In the genomic region with DNA sequence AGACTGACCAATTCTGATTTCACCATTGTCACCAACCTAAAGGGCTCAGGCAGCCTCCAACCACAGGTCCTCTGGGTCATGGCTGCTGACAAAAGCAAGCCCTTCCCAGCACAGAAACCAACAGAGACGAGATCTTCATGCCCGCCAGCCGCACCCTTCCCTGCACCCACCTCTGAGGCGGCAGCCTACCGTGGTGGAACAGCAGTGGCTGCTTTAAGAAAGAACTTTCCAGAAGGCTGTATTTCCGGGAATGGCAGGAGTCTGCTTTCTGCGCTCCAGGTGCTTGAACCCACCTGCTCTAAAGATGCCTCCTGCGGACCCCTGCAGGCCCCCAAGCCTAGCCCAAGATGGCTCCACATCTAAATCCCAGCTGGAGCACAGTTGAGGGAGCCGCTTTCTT, we compare ENCODE assay signal across 20 mouse cellular contexts. TPM values are rescaled to one million over a fixed set of nuclear protein-coding genes. Genes with fewer than 3 reads are reported as not detected.
DNase-seq lines count a peak whose midpoint lies in the region; ATAC-seq and TF ChIP-seq lines count a peak whose summit lies in the region.
"Had no signal": no experiment of that assay in that cellular context is flagged by ENCODE, and none has a peak within 500 bp of the region (broad histone marks: within the 10 kb centered on the region; RNA-seq: fewer than 3 reads in every experiment).

No protein-coding gene starts in this region.

- no peaks in the 10 kb centered on the region for H3K36me3 ChIP-seq in kidney, adult 2 months (ENCODE audit: control insufficient read depth, insufficient read depth, low read length)
- H3K36me3 ChIP-seq in limb, embryonic 10.5 days, result no peaks in the 10 kb centered on the region
- H3K36me3 ChIP-seq in forebrain, postnatal 0 days (ENCODE audit: insufficient read depth), result no peaks in the 10 kb centered on the region

- no peak for ATAC-seq in forebrain, postnatal 0 days
- ATAC-seq: forebrain, embryonic 14.5 days; hindbrain, embryonic 16.5 days; Patski had no signal

- peak overlapping the region; percentile 97 for H3K27ac ChIP-seq in kidney, adult 2 months (ENCODE audit: insufficient read depth, low read depth, low read length)
- H3K27ac ChIP-seq in limb, embryonic 10.5 days, result peak overlapping the region; percentile 38; the same call in 1 of the 2 replicates
- H3K27ac ChIP-seq in forebrain, postnatal 0 days (ENCODE audit: low read depth, low read length), result no peak overlapping the region

- H3K4me3 ChIP-seq in kidney, adult 2 months (ENCODE audit: insufficient read depth, low read depth, low read length), result peak overlapping the region; percentile 53
- peak overlapping the region; percentile 3; the same call in 1 of the 2 replicates for H3K4me3 ChIP-seq in limb, embryonic 10.5 days
- no peak overlapping the region for H3K4me3 ChIP-seq in forebrain, postnatal 0 days (ENCODE audit: low read depth, low read length)

- no peak for TF ChIP-seq CTCF in kidney, adult 2 months (conservative IDR thresholded peaks at IDR 0.05; ENCODE audit: insufficient read depth, insufficient read length, low read depth, low read length)
- no peak for TF ChIP-seq CTCF in forebrain, postnatal 0 days (IDR thresholded peaks at IDR 0.05; ENCODE audit: low read depth)

- no peaks in the 10 kb centered on the region for H3K27me3 ChIP-seq in kidney, adult 2 months (replicated peaks; ENCODE audit: control insufficient read depth, insufficient read depth, low read length)
- 0 out of 2 replicates have a peak, but pooled peaks cover 8% of the 10 kb centered on the region for H3K27me3 ChIP-seq in limb, embryonic 10.5 days (ENCODE audit: low read depth, poor library complexity, severe bottlenecking)
- no peaks in the 10 kb centered on the region for H3K27me3 ChIP-seq in forebrain, postnatal 0 days (ENCODE audit: insufficient read depth, low read length)
- H3K27me3 ChIP-seq: Patski had no signal

- TF ChIP-seq POLR2A in kidney, adult 2 months (IDR thresholded peaks at IDR 0.05; ENCODE audit: low read depth, low read length), result no peak

- no peak overlapping the region for H3K4me2 ChIP-seq in forebrain, postnatal 0 days (ENCODE audit: low read depth)
- H3K4me2 ChIP-seq: heart, embryonic 11.5 days had no signal

- H3K4me1 ChIP-seq in kidney, adult 2 months (ENCODE audit: control insufficient read depth, insufficient read depth, low read length), result peaks cover 31% of the 10 kb centered on the region
- H3K4me1 ChIP-seq in limb, embryonic 10.5 days, result peaks cover 15% of the 10 kb centered on the region
- no peaks in the 10 kb centered on the region for H3K4me1 ChIP-seq in forebrain, postnatal 0 days (ENCODE audit: insufficient read depth)

- H3K9ac ChIP-seq in forebrain, postnatal 0 days, result no peak overlapping the region

- peak; percentile 22 for DNase-seq in kidney, adult 2 months
- DNase-seq in kidney, postnatal 25 days, result no peak
- peak; percentile 32 for DNase-seq in urinary bladder, postnatal 14 days (ENCODE audit: low spot score)
- DNase-seq in urinary bladder, postnatal 4 days (ENCODE audit: low spot score in 2 of 2), result no peak
- DNase-seq in limb, embryonic 10.5 days (ENCODE audit: low spot score), result no peak
- no peak for DNase-seq in adrenal gland, postnatal 14 days
- DNase-seq in forebrain, postnatal 0 days, result no peak
- DNase-seq in urinary bladder, postnatal 10 days (ENCODE audit: low spot score), result no peak
- DNase-seq: adrenal gland, adult 2 months; cerebellum, adult 9-10 months; embryo, embryonic 11 days; left cerebral cortex, postnatal 4 days; thymus, postnatal 4 days had no signal

- 49% methylated on average over 9 of the region's 9 CpGs for WGBS in kidney, adult 2 months
- WGBS in limb, embryonic 10.5 days, result 76% methylated on average over 9 of the region's 9 CpGs
- 81% methylated on average over 9 of the region's 9 CpGs for WGBS in forebrain, postnatal 0 days

- H3K9me3 ChIP-seq in limb, embryonic 10.5 days (replicated peaks), result no peaks in the 10 kb centered on the region
- no peaks in the 10 kb centered on the region for H3K9me3 ChIP-seq in forebrain, postnatal 0 days (ENCODE audit: low read length)

RNA-seq across cellular contexts. Expression of gene Ttll10, which starts 0.4 kb away (rescaled TPM):
- polyA plus RNA-seq in kidney, adult 2 months (2012; rRNA removed), result 20.7 and 27.5 TPM in 2 replicates
- 0.54 and 0.67 TPM in 2 replicates for polyA plus RNA-seq in limb, embryonic 10.5 days (2016; fragmentation: Nextera tagmentation; extraction: Ambion mirVana)
- total RNA-seq in adrenal gland, postnatal 14 days (2021), result 0.70 TPM in 1 of 2 replicates, not detected in the other
- not detected in 2 replicates for total RNA-seq in forebrain, postnatal 0 days (2014; rRNA removed)
- 0.06 TPM in 1 of 2 replicates, not detected in the other for polyA plus RNA-seq in forebrain, postnatal 0 days (2015; fragmentation: Nextera tagmentation; extraction: Ambion mirVana)
- total RNA-seq: gastrocnemius, adult 8-10 months; left cerebral cortex, postnatal 4 days had no signal
- polyA plus RNA-seq: forebrain, embryonic 14.5 days; hindbrain, embryonic 16.5 days; midbrain, embryonic 16.5 days; neural tube, embryonic 14.5 days had no signal

RNA-seq across cellular contexts. Expression of gene Tnfrsf18, which starts 32.9 kb away (rescaled TPM):
- 0.95 and 4.0 TPM in 2 replicates for polyA plus RNA-seq in kidney, adult 2 months (2012; rRNA removed)
- 1.2 and 1.5 TPM in 2 replicates for polyA plus RNA-seq in limb, embryonic 10.5 days (2016; fragmentation: Nextera tagmentation; extraction: Ambion mirVana)
- 2.4 TPM in 1 of 2 replicates, not detected in the other for total RNA-seq in adrenal gland, postnatal 14 days (2021)
- total RNA-seq in forebrain, postnatal 0 days (2014; rRNA removed), result 1.5 TPM in 1 of 2 replicates, not detected in the other
- polyA plus RNA-seq in forebrain, postnatal 0 days (2015; fragmentation: Nextera tagmentation; extraction: Ambion mirVana), result 0.67 and 1.2 TPM in 2 replicates
- total RNA-seq: gastrocnemius, adult 8-10 months; left cerebral cortex, postnatal 4 days had no signal

RNA-seq across cellular contexts. Expression of gene Tnfrsf4, which starts 45.2 kb away (rescaled TPM):
- 1.6 and 3.8 TPM in 2 replicates for polyA plus RNA-seq in kidney, adult 2 months (2012; rRNA removed)
- 0.60 and 0.61 TPM in 2 replicates for polyA plus RNA-seq in limb, embryonic 10.5 days (2016; fragmentation: Nextera tagmentation; extraction: Ambion mirVana)
- total RNA-seq in adrenal gland, postnatal 14 days (2021), result 0.56 and 3.4 TPM in 2 replicates
- total RNA-seq in forebrain, postnatal 0 days (2014; rRNA removed), result 0.48 and 1.3 TPM in 2 replicates
- 0.40 and 0.49 TPM in 2 replicates for polyA plus RNA-seq in forebrain, postnatal 0 days (2015; fragmentation: Nextera tagmentation; extraction: Ambion mirVana)
- polyA plus RNA-seq: hindbrain, embryonic 16.5 days; midbrain, embryonic 16.5 days had no signal

RNA-seq across cellular contexts. Expression of gene 9430015G10Rik, which starts 51.0 kb away (rescaled TPM):
- 8.7 and 11.7 TPM in 2 replicates for polyA plus RNA-seq in kidney, adult 2 months (2012; rRNA removed)
- polyA plus RNA-seq in limb, embryonic 10.5 days (2016; fragmentation: Nextera tagmentation; extraction: Ambion mirVana), result 76.0 and 78.5 TPM in 2 replicates
- total RNA-seq in adrenal gland, postnatal 14 days (2021), result 10.4 and 12.7 TPM in 2 replicates
- 22.8 and 28.3 TPM in 2 replicates for total RNA-seq in forebrain, postnatal 0 days (2014; rRNA removed)
- polyA plus RNA-seq in forebrain, postnatal 0 days (2015; fragmentation: Nextera tagmentation; extraction: Ambion mirVana), result 18.3 and 22.3 TPM in 2 replicates

Comparison
In these comparisons a context has a peak if more than half of its experiments do, and no peak if none do; other contexts are left out.
1. DNase-seq: peak in kidney, adult 2 months (single experiment) and urinary bladder, postnatal 14 days (single experiment); none in kidney, postnatal 25 days (0 of 2), urinary bladder, postnatal 4 days (0 of 2), limb, embryonic 10.5 days (single experiment), adrenal gland, postnatal 14 days (single experiment), forebrain, postnatal 0 days (single experiment) and urinary bladder, postnatal 10 days (single experiment).
2. RNA of gene Ttll10, which starts 0.4 kb away (polyA plus RNA-seq): 20.7 to 27.5 TPM in kidney, adult 2 months; 0.54 to 0.67 TPM in limb, embryonic 10.5 days and 0.06 TPM in forebrain, postnatal 0 days; every median in the first group is over 10 times any median in the second.